Mouse (Mus musculus) forebrain, embryonic 11.5 days (tissue): ENCODE data around the gene Dlg5. TPM values are rescaled to one million over a fixed set of nuclear protein-coding genes. Genes with fewer than 3 reads are reported as not detected.

Source experiments
- ATAC-seq: fragments of 200-750 bp; cut with Nextera tagmentation; replicated peaks from 2 replicates; pipeline ENCODE4 v1.8.0; 2017; ENCODE audit warnings: moderate TSS enrichment; ENCODE audit not compliant: low FRiP score
- DNase-seq: peaks from one replicate; pipeline ENCODE4 v3.0.0-alpha.2; 2017; ENCODE audit warnings: low spot score
- H3K27ac ChIP-seq: fragments of 300-500 bp; sonication (generic); 2 replicates; pipeline ENCODE4 v1.5.1; 2014; ENCODE audit warnings: low read depth, low read length
- H3K27me3 ChIP-seq: fragments of 300-500 bp; sonication (generic); 2 replicates; pipeline ENCODE4 v1.6.1; 2014; ENCODE audit warnings: mild to moderate bottlenecking, low read length, mixed read lengths; ENCODE audit not compliant: control insufficient read depth, insufficient read depth
- H3K36me3 ChIP-seq: fragments of 300-500 bp; sonication (generic); 2 replicates; pipeline ENCODE4 v1.6.1; 2014; ENCODE audit warnings: mild to moderate bottlenecking, low read length, moderate library complexity, mixed read lengths; ENCODE audit not compliant: control insufficient read depth, insufficient read depth
- H3K4me1 ChIP-seq: fragments of 300-500 bp; sonication (generic); replicated peaks from 2 replicates; pipeline ENCODE4 v1.6.1; 2014; ENCODE audit warnings: low read length, mixed read lengths; ENCODE audit not compliant: control insufficient read depth, insufficient read depth
- H3K4me2 ChIP-seq: fragments of 300-500 bp; sonication (generic); 2 replicates; pipeline ENCODE4 v1.6.1; 2014; ENCODE audit warnings: low read depth, mild to moderate bottlenecking, low read length, moderate library complexity, mixed read lengths; ENCODE audit not compliant: severe bottlenecking
- H3K4me3 ChIP-seq: fragments of 300-500 bp; sonication (generic); 2 replicates; pipeline ENCODE4 v1.5.1; 2014; ENCODE audit warnings: low read depth, low read length
- H3K9ac ChIP-seq: fragments of 300-500 bp; sonication (generic); 2 replicates; pipeline ENCODE4 v1.6.1; 2014; ENCODE audit warnings: low read length
- H3K9me3 ChIP-seq: fragments of 300-500 bp; sonication (generic); 2 replicates; pipeline ENCODE4 v1.6.1; 2016; ENCODE audit warnings: low read length, mixed read lengths; ENCODE audit not compliant: control insufficient read depth
- WGBS: fragments of 180-500 bp; shearing (Covaris S2); extraction: QIAGEN DNeasy Blood & Tissue Kit; methylation state at CpG from one replicate; pipeline ENCODE4 v1.1.7; 2014; 5-methylcytosine and 5-hydroxymethylcytosine counted together
- polyA plus RNA-seq: library from polyadenylated mRNA; unstranded; fragments of >200 nt; fragmentation: Nextera tagmentation; extraction: Ambion mirVana; gene quantifications from 2 replicates; pipeline ENCODE4 v1.2.1, GENCODE M21; 2014

Gene Dlg5
- polyA plus RNA-seq, 1 experiment from 2014 or later = 26.0 TPM

GRCm38 (mm10) chr14:24171639-24172311 is 73.9 kb downstream of the Dlg5 start:
- DNase-seq = no peak

GRCm38 (mm10) chr14:24166046-24166445 is 79.7 kb downstream of the Dlg5 start:
- H3K27ac ChIP-seq = no peak overlapping the region
- DNase-seq (no peak), ATAC-seq (no peak)
- H3K9ac ChIP-seq = no peak overlapping the region
- H3K4me1 ChIP-seq = no peaks in the 10 kb centered on the region
- no peaks in the 10 kb centered on the region for H3K9me3 ChIP-seq
- H3K4me3 ChIP-seq = no peak overlapping the region
- no peak overlapping the region for H3K4me2 ChIP-seq
- no peaks in the 10 kb centered on the region; the same call in 1 of the 2 replicates for H3K36me3 ChIP-seq
- 92% methylated on average over 8 of the region's 8 CpGs for WGBS
- no peaks in the 10 kb centered on the region for H3K27me3 ChIP-seq

More at GRCm38 (mm10) chr14:24171639-24172311, 73.9 kb downstream of the Dlg5 start:
- ATAC-seq = no peak
- Histone ChIP-seq H3K27me3 (no peaks in the 10 kb centered on the region), H3K4me3 (no peak overlapping the region), H3K27ac (no peak overlapping the region), H3K4me1 (no peaks in the 10 kb centered on the region), H3K4me2 (no peak overlapping the region), H3K9me3 (no peaks in the 10 kb centered on the region), H3K9ac (no peak overlapping the region), H3K36me3 (peaks cover 4% of the 10 kb centered on the region; the same call in 1 of the 2 replicates)
- whole genome bisulfite sequencing = 85% methylated on average over 13 of the region's 13 CpGs

GRCm38 (mm10) chr14:24164721-24165367 is 80.9 kb downstream of the Dlg5 start:
- DNase-seq = no peak
- 92% methylated on average over 8 of the region's 8 CpGs for WGBS
- no peak overlapping the region for H3K9ac ChIP-seq
- no peaks in the 10 kb centered on the region; the same call in 1 of the 2 replicates for H3K36me3 ChIP-seq
- ATAC-seq = no peak
- H3K4me1 ChIP-seq = no peaks in the 10 kb centered on the region
- no peak overlapping the region for H3K4me2 ChIP-seq
- no peaks in the 10 kb centered on the region for H3K27me3 ChIP-seq
- no peak overlapping the region for H3K4me3 ChIP-seq
- H3K9me3 ChIP-seq = no peaks in the 10 kb centered on the region
- no peak overlapping the region for H3K27ac ChIP-seq

GRCm38 (mm10) chr14:24162856-24163255 is 82.9 kb downstream of the Dlg5 start:
- Histone ChIP-seq H3K27ac (no peak overlapping the region), H3K27me3 (no peaks in the 10 kb centered on the region), H3K4me2 (no peak overlapping the region), H3K9ac (no peak overlapping the region), H3K9me3 (no peaks in the 10 kb centered on the region), H3K36me3 (no peaks in the 10 kb centered on the region; the same call in 1 of the 2 replicates), H3K4me3 (no peak overlapping the region), H3K4me1 (no peaks in the 10 kb centered on the region)
- WGBS = 94% methylated on average over 10 of the region's 10 CpGs
- no peak for ATAC-seq
- no peak for DNase-seq

- H3K27ac ChIP-seq = no peak overlapping the region
- H3K9ac ChIP-seq = no peak overlapping the region
- peaks cover 2% of the 10 kb centered on the region; the same call in 1 of the 2 replicates for H3K36me3 ChIP-seq
- 88% methylated on average over 2 of the region's 2 CpGs for WGBS
- DNase-seq (no peak), ATAC-seq (no peak)
- no peaks in the 10 kb centered on the region for H3K27me3 ChIP-seq
- no peak overlapping the region for H3K4me3 ChIP-seq
- H3K9me3 ChIP-seq = no peaks in the 10 kb centered on the region
- H3K4me2 ChIP-seq = no peak overlapping the region
- H3K4me1 ChIP-seq = 0 out of 2 replicates have a peak, but pooled peaks cover 2% of the 10 kb centered on the region
Observed at GRCm38 (mm10) chr14:24148892-24149291, 96.8 kb downstream of the Dlg5 start.

- 83% methylated on average over 3 of the region's 3 CpGs for WGBS
- Histone ChIP-seq H3K4me3 (no peak overlapping the region), H3K27ac (no peak overlapping the region)
Observed at GRCm38 (mm10) chr14:24144821-24145220, 100.9 kb downstream of the Dlg5 start.

GRCm38 (mm10) chr14:24144421-24144820 is 101.3 kb downstream of the Dlg5 start:
- 55% methylated on average over 8 of the region's 8 CpGs for WGBS
- no peak for DNase-seq

More at GRCm38 (mm10) chr14:24144821-24145220, 100.9 kb downstream of the Dlg5 start:
- DNase-seq (no peak), ATAC-seq (no peak)
- Histone ChIP-seq H3K27me3 (no peaks in the 10 kb centered on the region), H3K9me3 (no peaks in the 10 kb centered on the region), H3K4me1 (0 out of 2 replicates have a peak, but pooled peaks cover 2% of the 10 kb centered on the region), H3K4me2 (no peak overlapping the region), H3K36me3 (no peaks in the 10 kb centered on the region; the same call in 1 of the 2 replicates), H3K9ac (no peak overlapping the region)

GRCm38 (mm10) chr14:24142926-24143430 is 102.7 kb downstream of the Dlg5 start:
- ATAC-seq (no peak), DNase-seq (no peak)
- Histone ChIP-seq H3K36me3 (no peaks in the 10 kb centered on the region; the same call in 1 of the 2 replicates), H3K4me1 (0 out of 2 replicates have a peak, but pooled peaks cover 2% of the 10 kb centered on the region), H3K9me3 (no peaks in the 10 kb centered on the region), H3K4me3 (no peak overlapping the region), H3K9ac (no peak overlapping the region), H3K27ac (no peak overlapping the region), H3K27me3 (no peaks in the 10 kb centered on the region), H3K4me2 (no peak overlapping the region)
- 89% methylated on average over 3 of the region's 3 CpGs for WGBS

More at GRCm38 (mm10) chr14:24144421-24144820, 101.3 kb downstream of the Dlg5 start:
- Histone ChIP-seq H3K9ac (no peak overlapping the region), H3K4me3 (no peak overlapping the region), H3K4me1 (0 out of 2 replicates have a peak, but pooled peaks cover 2% of the 10 kb centered on the region), H3K4me2 (no peak overlapping the region), H3K9me3 (no peaks in the 10 kb centered on the region), H3K27ac (no peak overlapping the region), H3K27me3 (no peaks in the 10 kb centered on the region), H3K36me3 (no peaks in the 10 kb centered on the region; the same call in 1 of the 2 replicates)
- no peak for ATAC-seq
